Mouse (Mus musculus) adrenal gland, postnatal 25 days (tissue): ENCODE data around the gene Snx9. TPM values are rescaled to one million over a fixed set of nuclear protein-coding genes. Genes with fewer than 3 reads are reported as not detected.

Experiments
- DNase-seq: peaks from one replicate; pipeline ENCODE4 v3.0.0; 2021; ENCODE audit warnings: mixed read lengths
- total RNA-seq: library from RNA; stranded (reverse); gene quantifications from 2 replicates; pipeline ENCODE4 v1.2.3, GENCODE M21; 2021

Gene Snx9
- total RNA-seq, 1 experiment from 2014 or later: 51.3 TPM

GRCm38 (mm10) chr17:5845376-5845775, 4.2 kb downstream of the Snx9 start:
- DNase-seq: no peak

DNA sequence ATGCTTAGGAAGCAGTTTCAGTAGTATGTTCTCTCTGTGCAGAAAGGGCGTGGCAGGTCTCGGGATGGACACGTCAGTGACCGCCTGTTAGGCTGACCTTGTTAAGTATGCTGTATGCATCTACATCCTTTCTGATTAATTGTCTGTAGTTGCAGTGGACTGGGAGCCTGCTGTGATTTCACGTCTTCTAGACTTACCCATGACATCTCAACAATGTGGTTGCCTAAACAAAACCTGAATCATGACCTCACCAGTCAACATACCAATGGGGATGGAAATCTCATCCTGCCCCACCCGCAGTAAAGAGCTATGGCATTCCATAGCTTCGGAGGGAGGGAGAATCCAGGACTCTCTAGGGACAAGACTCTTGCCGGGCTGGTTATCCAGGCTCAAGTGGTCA, 5.0 kb downstream of the Snx9 start:
- DNase-seq: no peak

GRCm38 (mm10) chr17:5848706-5849415, 7.7 kb downstream of the Snx9 start:
- DNase-seq: no peak

DNA sequence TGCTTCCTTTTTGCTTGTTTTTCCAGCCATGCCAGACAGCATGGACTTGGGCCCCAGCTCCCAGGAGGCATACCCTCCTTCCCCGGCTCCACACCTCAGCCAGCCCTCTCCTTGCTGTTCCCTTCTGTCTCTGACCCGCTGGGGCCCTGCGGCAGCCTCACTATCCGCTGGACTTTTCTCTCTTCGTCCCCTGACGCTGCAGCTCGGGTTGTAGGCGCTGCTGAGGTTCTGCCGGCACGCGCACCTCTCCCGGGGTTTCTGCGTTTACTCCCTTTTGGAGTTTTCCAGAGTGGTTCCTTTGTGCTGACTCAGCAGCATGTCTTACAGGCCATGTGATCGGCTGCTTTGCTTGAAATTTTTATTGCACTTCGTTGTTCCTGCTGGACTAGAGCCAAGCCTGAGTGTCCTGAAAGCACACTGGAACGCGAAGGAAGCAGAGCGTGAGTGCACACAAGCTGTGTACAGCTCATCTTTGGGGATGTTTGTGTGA, 8.3 kb downstream of the Snx9 start:
- peak; percentile 70 for DNase-seq

DNA sequence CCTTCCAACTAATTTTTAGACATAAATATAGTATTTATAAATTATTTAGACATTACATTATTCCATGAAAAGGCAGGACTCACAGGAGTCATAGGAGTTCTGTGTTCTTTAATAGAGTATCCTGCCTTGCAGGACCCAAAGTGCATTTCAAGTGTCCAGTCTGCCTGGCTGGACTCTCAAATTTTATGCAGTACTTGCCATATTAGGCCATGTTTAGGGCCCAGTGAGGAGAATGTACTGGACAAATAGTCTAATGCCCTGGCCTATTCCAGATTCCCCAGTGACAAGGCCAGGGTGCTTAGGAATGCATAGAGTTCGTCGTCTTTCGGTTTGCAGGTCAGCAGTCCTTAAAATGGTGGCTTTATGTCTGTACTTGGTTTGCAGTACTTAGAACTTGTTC, 8.9 kb downstream of the Snx9 start:
- DNase-seq: no peak

DNA sequence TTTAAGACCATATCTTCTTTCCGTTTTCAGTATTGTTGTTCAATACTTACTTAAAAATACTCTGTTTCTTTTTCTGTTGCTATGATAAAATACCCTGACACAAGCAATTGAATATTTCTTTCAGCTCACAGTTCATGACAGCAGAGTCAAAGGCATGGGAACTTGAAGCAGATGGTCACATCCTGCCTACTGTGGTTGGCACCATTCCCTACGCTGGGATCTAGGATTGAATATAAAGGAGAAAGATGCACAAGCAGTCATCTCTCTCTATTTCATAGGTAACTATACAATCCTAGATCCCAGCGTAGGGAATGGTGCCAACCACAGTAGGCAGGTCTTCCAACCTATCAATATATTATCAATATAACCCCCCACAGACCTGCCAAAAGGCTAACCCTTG, 9.3 kb downstream of the Snx9 start:
- no peak for DNase-seq

DNA sequence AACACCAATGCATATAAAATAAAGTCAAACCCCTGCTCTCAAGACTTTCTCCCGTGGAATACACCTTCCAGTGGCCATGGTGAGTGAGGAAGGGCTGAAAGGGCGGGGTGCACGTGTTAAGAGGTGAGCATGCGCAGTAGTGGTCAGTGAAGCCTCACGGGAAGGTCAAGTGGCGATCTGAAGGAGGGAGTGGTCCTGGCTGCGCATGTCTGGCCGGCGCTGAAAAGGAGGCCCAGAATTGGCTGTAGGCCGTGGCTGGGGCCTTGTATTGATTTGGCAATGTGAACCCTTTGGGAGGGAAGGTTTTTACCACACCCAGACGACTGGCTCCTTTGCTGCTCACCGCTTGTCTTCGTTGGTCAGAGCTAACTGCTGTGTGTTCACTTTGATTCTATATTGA, 12.8 kb downstream of the Snx9 start:
- peak; percentile 17 for DNase-seq

DNA sequence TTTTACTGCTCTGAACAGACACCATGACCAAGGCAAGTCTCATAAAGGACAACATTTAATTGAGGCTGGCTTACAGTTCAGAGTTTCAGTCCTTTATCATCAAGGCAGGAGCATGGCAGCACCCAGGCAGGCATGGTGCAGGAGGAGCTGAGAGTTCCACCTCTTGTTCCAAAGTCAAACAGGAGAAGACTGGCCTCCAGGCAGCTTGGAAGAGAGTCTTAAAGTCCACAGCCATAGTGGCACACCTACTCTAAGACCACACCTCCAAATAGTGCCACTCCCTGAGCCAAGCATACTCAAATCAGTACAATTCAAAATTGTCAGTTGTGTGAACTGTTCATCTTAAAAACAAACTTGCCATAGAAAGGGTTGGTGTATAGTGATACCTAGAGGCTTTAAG, 14.4 kb downstream of the Snx9 start:
- no peak for DNase-seq

DNA sequence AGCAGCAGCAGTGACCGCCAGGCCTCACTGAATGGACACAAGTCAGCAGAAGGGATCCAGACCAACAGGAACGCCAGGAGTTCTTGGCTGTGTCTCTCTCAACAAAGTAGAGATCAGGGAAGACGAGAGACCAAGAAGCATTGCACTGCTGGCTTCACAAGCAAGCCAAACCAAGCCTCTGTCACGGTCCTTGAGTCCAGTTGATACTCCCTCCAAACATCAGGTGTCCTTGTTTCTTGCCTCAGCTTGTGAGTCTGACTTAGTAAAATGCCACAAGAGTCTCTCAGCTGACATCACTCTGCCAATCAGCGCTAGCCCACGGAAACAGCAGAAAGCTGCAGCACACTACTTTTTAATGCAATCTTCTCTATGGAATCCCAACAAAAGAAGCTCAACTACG, 15.3 kb downstream of the Snx9 start:
- DNase-seq: no peak

GRCm38 (mm10) chr17:5857206-5857605, 16.1 kb downstream of the Snx9 start:
- DNase-seq: no peak

DNA sequence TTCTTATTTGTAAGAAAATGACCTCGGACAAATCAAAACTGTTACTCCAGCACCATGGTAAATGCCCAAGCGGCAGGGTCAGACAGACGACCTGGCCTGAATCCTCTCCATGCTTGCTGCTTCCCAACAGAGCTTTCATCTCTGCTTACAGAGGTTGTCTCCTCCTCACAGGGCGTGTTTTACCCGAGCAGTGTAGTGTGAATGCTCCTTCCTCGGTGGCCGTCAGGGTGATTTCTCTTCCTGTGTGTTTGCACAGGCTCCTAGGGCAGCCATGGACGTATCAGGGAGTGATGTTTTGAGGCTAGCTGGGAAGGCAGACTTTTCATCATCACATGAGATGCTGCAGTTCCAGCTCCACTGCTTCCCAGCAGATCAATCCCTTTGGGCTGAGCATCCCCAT, 17.1 kb downstream of the Snx9 start:
- no peak for DNase-seq

- no peak for DNase-seq
These were observed 21.2 kb downstream of the Snx9 start for GRCm38 (mm10) chr17:5862285-5862684.

DNA sequence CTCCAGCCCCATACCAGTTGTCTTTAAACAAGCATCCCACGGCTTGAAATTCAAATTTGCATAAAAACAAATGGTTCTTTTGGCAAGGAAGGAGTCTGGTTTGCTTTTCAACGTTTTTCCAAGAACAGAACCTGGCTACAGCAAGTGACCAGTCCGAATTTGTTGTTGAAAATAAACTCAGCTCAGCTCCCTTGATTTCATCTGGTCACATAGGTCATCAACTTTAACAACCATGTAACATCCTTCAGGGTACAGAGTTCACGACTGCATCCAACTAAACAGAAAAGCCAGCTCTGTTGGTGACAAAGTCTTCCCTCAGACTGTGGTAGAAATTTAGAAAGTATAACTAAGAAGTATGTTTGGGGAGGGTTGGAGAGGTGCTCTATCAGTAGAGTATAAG, 21.7 kb downstream of the Snx9 start:
- DNase-seq: no peak

- no peak for DNase-seq
These were observed 22.6 kb downstream of the Snx9 start for GRCm38 (mm10) chr17:5863745-5864144.

GRCm38 (mm10) chr17:5867456-5867855, 26.3 kb downstream of the Snx9 start:
- no peak for DNase-seq

- DNase-seq: no peak
These were observed 27.3 kb downstream of the Snx9 start for GRCm38 (mm10) chr17:5868319-5869031.

- no peak for DNase-seq
These were observed 28.3 kb downstream of the Snx9 start for GRCm38 (mm10) chr17:5869461-5869860.

GRCm38 (mm10) chr17:5870002-5870401, 28.9 kb downstream of the Snx9 start:
- no peak for DNase-seq

GRCm38 (mm10) chr17:5870696-5871095, 29.6 kb downstream of the Snx9 start:
- DNase-seq: no peak

DNA sequence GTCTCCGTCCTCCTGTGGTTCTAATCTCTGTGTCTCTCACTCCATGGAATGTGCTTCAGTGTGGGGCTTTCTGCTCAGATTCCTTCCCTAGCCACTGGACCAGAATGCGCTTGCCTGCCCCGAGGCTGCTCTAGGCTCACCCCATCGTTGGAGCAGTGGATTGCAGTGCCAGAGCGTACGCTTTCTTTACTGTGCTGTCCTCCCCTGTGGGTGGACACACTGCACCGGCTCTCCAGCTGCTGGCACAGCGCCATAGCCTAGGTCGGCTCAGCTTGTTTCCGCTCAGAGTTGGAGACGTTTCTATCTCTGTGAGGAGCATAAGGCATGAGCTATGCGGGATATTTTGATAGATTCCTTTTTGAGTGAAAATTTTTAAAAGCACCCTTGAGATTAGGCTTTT, 31.4 kb downstream of the Snx9 start:
- DNase-seq: peak; percentile 75

- DNase-seq: no peak
These were observed 33.4 kb downstream of the Snx9 start for GRCm38 (mm10) chr17:5874565-5874964.

DNA sequence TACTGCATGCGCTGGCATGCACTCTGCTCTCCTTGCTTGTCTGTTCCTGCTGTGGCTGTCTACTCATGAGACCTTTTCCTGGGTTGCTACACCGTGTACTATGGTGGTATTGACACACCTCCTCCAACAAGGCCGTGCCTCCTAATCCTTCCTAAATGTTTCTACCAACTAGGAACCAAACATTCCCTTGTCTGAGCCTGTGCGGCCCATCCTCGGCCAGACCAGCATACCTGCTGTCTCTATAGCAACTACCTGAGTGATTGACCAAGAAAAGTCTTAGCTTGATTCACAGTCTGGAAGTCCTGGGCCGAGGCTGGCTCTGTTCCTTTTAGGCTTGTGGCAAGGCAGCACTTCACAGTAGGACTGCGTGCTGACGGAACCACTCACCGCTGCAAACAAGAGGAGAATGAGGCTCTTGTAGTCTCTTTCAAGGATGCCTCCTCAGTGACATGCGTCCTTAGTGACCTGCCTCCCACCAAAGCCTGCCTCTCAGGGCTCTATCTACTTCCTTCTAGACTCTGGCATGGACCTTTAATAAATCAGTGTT, 36.6 kb downstream of the Snx9 start:
- no peak for DNase-seq

GRCm38 (mm10) chr17:5878878-5879277, 37.7 kb downstream of the Snx9 start:
- no peak for DNase-seq

GRCm38 (mm10) chr17:5885474-5885873, 44.3 kb downstream of the Snx9 start:
- DNase-seq: peak; percentile 79
